8 mouse cellular contexts compared by ENCODE assay signal in genomic region chr2:121505942-121506882, GRCm38 (mm10). TPM values are rescaled to one million over a fixed set of nuclear protein-coding genes. Genes with fewer than 3 reads are reported as not detected.
DNase-seq lines count a peak whose midpoint lies in the region; ATAC-seq and TF ChIP-seq lines count a peak whose summit lies in the region.
"Not testable (repeated sequence)": the region's sequence is repeated elsewhere in the genome, so short reads cannot be mapped to it uniquely, and the experiment has no call there.

TSS of gene Mfap1a (minus strand) at chr2:121506665.
TSS of gene Wdr76 (plus strand) at chr2:121506723.

- ATAC-seq in forebrain, postnatal 0 days, result peak; percentile 98
- ATAC-seq in hematopoietic stem cell, adult 5-6 weeks (replicated peaks in 1 of 2; ENCODE audit: insufficient read depth in 1 of 2, low FRiP score in 2 of 2, low TSS enrichment in 1 of 2, low read depth in 1 of 2, poor library complexity in 2 of 2, severe bottlenecking in 2 of 2), result peak; percentile 95 to 96
- ATAC-seq in lung, embryonic 16.5 days (ENCODE audit: low read depth), result peak; percentile 96

- H3K9me3 ChIP-seq in MEL (replicated peaks; ENCODE audit: insufficient read depth, low read length); forebrain, postnatal 0 days (ENCODE audit: low read length); lung, embryonic 16.5 days (ENCODE audit: control insufficient read depth, low read length): not testable (repeated sequence)

- peak; percentile 97 for DNase-seq in MEL (ENCODE audit: low read depth, low spot score)
- peak; percentile 85 to 87 for DNase-seq in cerebellum, adult 2 months
- DNase-seq in forebrain, postnatal 0 days, result peak; percentile 89
- DNase-seq in layer of hippocampus, adult 9-10 months (ENCODE audit: low spot score), result peak; percentile 58
- peak; percentile 63 for DNase-seq in ovary, postnatal 10 days (ENCODE audit: low spot score)
- DNase-seq in thymus, postnatal 10 days (ENCODE audit: low spot score in 2 of 2), result peak; percentile 80 to 81

- H3K27ac ChIP-seq in MEL (ENCODE audit: control insufficient read depth, low read depth, low read length), result peak within 1 kb of the TSS; percentile 90
- not testable (repeated sequence) for H3K27ac ChIP-seq in cerebellum, adult 2 months (ENCODE audit: insufficient read depth, low read length)
- H3K27ac ChIP-seq in forebrain, postnatal 0 days (ENCODE audit: low read depth, low read length), result 0 out of 2 replicates have a peak within 1 kb of the TSS, but pooled peaks have one; percentile 40
- peak within 1 kb of the TSS; percentile 72 for H3K27ac ChIP-seq in lung, embryonic 16.5 days (ENCODE audit: low read length)

- H3K9ac ChIP-seq in MEL (ENCODE audit: control insufficient read depth, low read depth, low read length, poor library complexity, severe bottlenecking), result peak within 1 kb of the TSS; percentile 97
- peak within 1 kb of the TSS; percentile 62 for H3K9ac ChIP-seq in forebrain, postnatal 0 days
- H3K9ac ChIP-seq in lung, embryonic 16.5 days (ENCODE audit: low read length), result peak within 1 kb of the TSS; percentile 76

- not testable (repeated sequence) for TF ChIP-seq RAD21 in MEL (IDR thresholded peaks at IDR 0.05; ENCODE audit: low read depth, low read length)

- H3K27me3 ChIP-seq in MEL (ENCODE audit: control insufficient read depth in 1 of 2, insufficient read depth in 2 of 2, low read length in 2 of 2); cerebellum, adult 2 months (ENCODE audit: control insufficient read depth, insufficient read depth, low read length); forebrain, postnatal 0 days (ENCODE audit: insufficient read depth, low read length); lung, embryonic 16.5 days (ENCODE audit: control insufficient read depth, insufficient read depth, low read depth, low read length): not testable (repeated sequence)

- H3K36me3 ChIP-seq in MEL (ENCODE audit: control insufficient read depth in 1 of 2, insufficient read depth in 2 of 2, low read length in 2 of 2); forebrain, postnatal 0 days (ENCODE audit: insufficient read depth); lung, embryonic 16.5 days (ENCODE audit: control insufficient read depth, insufficient read depth, low read length): not testable (repeated sequence)

- H3K4me3 ChIP-seq in MEL (ENCODE audit: control insufficient read depth in 1 of 2, insufficient read depth in 1 of 2, low read depth in 2 of 2, low read length in 2 of 2), result peak within 1 kb of the TSS; percentile 59 to 93
- H3K4me3 ChIP-seq in cerebellum, adult 2 months (replicated peaks; ENCODE audit: insufficient read depth, low read depth, low read length), result peak within 1 kb of the TSS; percentile 77
- H3K4me3 ChIP-seq in forebrain, postnatal 0 days (ENCODE audit: low read depth, low read length), result peak within 1 kb of the TSS; percentile 51
- peak within 1 kb of the TSS; percentile 66 for H3K4me3 ChIP-seq in lung, embryonic 16.5 days (ENCODE audit: low read length)

- TF ChIP-seq EP300 in MEL (IDR thresholded peaks at IDR 0.05; ENCODE audit: low read depth in 1 of 2, low read length in 2 of 2), result not testable (repeated sequence)

- TF ChIP-seq POLR2A in MEL (IDR thresholded peaks at IDR 0.05; ENCODE audit: control insufficient read depth in 1 of 2, insufficient read depth in 1 of 2, low read depth in 1 of 2, low read length in 2 of 2, poor library complexity in 1 of 2), result peak; percentile 72 to 92
- peak; percentile 85 for TF ChIP-seq POLR2A in cerebellum, adult 2 months (IDR thresholded peaks at IDR 0.05; ENCODE audit: borderline replicate concordance, insufficient read depth, low read length)

- 4% methylated on average over 42 of the region's 42 CpGs for WGBS in cerebellum, adult 2 months
- WGBS in forebrain, postnatal 0 days, result 5% methylated on average over 38 of the region's 42 CpGs
- 4% methylated on average over 37 of the region's 42 CpGs for WGBS in lung, embryonic 16.5 days

- peak within 1 kb of the TSS; percentile 56 for H3K4me2 ChIP-seq in forebrain, postnatal 0 days (ENCODE audit: low read depth)
- H3K4me2 ChIP-seq in lung, embryonic 16.5 days (ENCODE audit: low read depth, low read length), result peak within 1 kb of the TSS; percentile 60

- not testable (repeated sequence) for H3K4me1 ChIP-seq in MEL (ENCODE audit: control insufficient read depth in 1 of 2, insufficient read depth in 2 of 2, low read length in 2 of 2); cerebellum, adult 2 months (ENCODE audit: control insufficient read depth, insufficient read depth, low read length); forebrain, postnatal 0 days (ENCODE audit: insufficient read depth); lung, embryonic 16.5 days (replicated peaks; ENCODE audit: control insufficient read depth, insufficient read depth, low read length)

- H3K79me2 ChIP-seq in MEL (ENCODE audit: control insufficient read depth, insufficient read depth, low read length, poor library complexity), result peaks cover 44% of the 10 kb centered on the region

- not testable (repeated sequence) for TF ChIP-seq CTCF in MEL (IDR thresholded peaks at IDR 0.05 in 2 of 3, conservative IDR thresholded peaks at IDR 0.05 in 1 of 3; ENCODE audit: control insufficient read depth in 1 of 3, insufficient read depth in 1 of 3, low read depth in 2 of 3, low read length in 3 of 3, poor library complexity in 1 of 3, severe bottlenecking in 1 of 3); cerebellum, adult 2 months (IDR thresholded peaks at IDR 0.05; ENCODE audit: borderline replicate concordance, insufficient read depth, low read depth, low read length)
- peak; percentile 53 for TF ChIP-seq CTCF in forebrain, postnatal 0 days (IDR thresholded peaks at IDR 0.05; ENCODE audit: low read depth)

TF ChIP-seq in MEL, 35 proteins besides CTCF, POLR2A, EP300 and RAD21:
- TF ChIP-seq MXI1 (IDR thresholded peaks at IDR 0.05; ENCODE audit: low read depth, low read length) (peak; percentile 78), E2F4 (IDR thresholded peaks at IDR 0.05; ENCODE audit: borderline replicate concordance, low read depth, low read length) (peak; percentile 100), TCF12 (IDR thresholded peaks at IDR 0.05; ENCODE audit: low read depth, low read length) (peak; percentile 76), TBP (IDR thresholded peaks at IDR 0.05; ENCODE audit: low read depth, low read length) (peak; percentile 97), POLR2AphosphoS2 (IDR thresholded peaks at IDR 0.05; ENCODE audit: low read length) (peak; percentile 83; the same call in 1 of the 2 replicates), HCFC1 (IDR thresholded peaks at IDR 0.05; ENCODE audit: low read depth, low read length) (peak; percentile 90), ELF1 (IDR thresholded peaks at IDR 0.05; ENCODE audit: low read depth, low read length) (peak; percentile 85), KAT2A (conservative IDR thresholded peaks at IDR 0.05; ENCODE audit: low read depth, low read length) (peak; percentile 61; the same call in 1 of the 2 replicates), NELFE (IDR thresholded peaks at IDR 0.05; ENCODE audit: low read depth, low read length) (peak; percentile 94), SIN3A (IDR thresholded peaks at IDR 0.05; ENCODE audit: low read length) (peak; percentile 96), ZMIZ1 (IDR thresholded peaks at IDR 0.05; ENCODE audit: low read depth, low read length) (0 out of 2 replicates have a peak, but pooled peaks have one; percentile 61), ETS1 (IDR thresholded peaks at IDR 0.05; ENCODE audit: low read depth, low read length) (peak; percentile 28; the same call in 1 of the 2 replicates), NRF1 (IDR thresholded peaks at IDR 0.05; ENCODE audit: insufficient read depth, low read depth, low read length, poor library complexity, severe bottlenecking) (peak; percentile 62)

RNA-seq across cellular contexts. Expression of gene Mfap1a, which starts in this region (rescaled TPM):
- 23.5 and 23.8 TPM in 2 replicates for total RNA-seq in MEL (2012; rRNA removed)
- polyA plus RNA-seq in MEL (2012; ENCODE audit: insufficient read depth in 1 of 2, insufficient read length in 2 of 2, low read depth in 1 of 2, low replicate concordance in 2 of 2, missing spikeins in 1 of 2), result 10 to 100 TPM in 1 of 2 experiments, not detected in 1; 29.3 TPM
- polyA plus RNA-seq in cerebellum, adult 2 months (2012; rRNA removed), result 19.5 and 19.7 TPM in 2 replicates
- 16.1 and 25.7 TPM in 2 replicates for total RNA-seq in forebrain, postnatal 0 days (2014; rRNA removed)
- 12.8 and 20.4 TPM in 2 replicates for polyA plus RNA-seq in forebrain, postnatal 0 days (2015; fragmentation: Nextera tagmentation; extraction: Ambion mirVana)
- total RNA-seq in hematopoietic stem cell, adult 5-6 weeks (2017), result 45.4 and 50.7 TPM in 2 replicates
- 29.4 and 30.6 TPM in 2 replicates for polyA plus RNA-seq in lung, embryonic 16.5 days (2015; fragmentation: Nextera tagmentation; extraction: Ambion mirVana)

RNA-seq across cellular contexts. Expression of gene Wdr76, which starts in this region (rescaled TPM):
- total RNA-seq in MEL (2012; rRNA removed), result 23.2 and 23.5 TPM in 2 replicates
- polyA plus RNA-seq in MEL (2012; ENCODE audit: insufficient read depth in 1 of 2, insufficient read length in 2 of 2, low read depth in 1 of 2, low replicate concordance in 2 of 2, missing spikeins in 1 of 2), result 10 to 100 TPM in 1 of 2 experiments, not detected in 1; 21.8 TPM
- polyA plus RNA-seq in cerebellum, adult 2 months (2012; rRNA removed), result 4.3 and 4.9 TPM in 2 replicates
- total RNA-seq in forebrain, postnatal 0 days (2014; rRNA removed), result 4.7 and 5.1 TPM in 2 replicates
- 0.88 and 1.5 TPM in 2 replicates for polyA plus RNA-seq in forebrain, postnatal 0 days (2015; fragmentation: Nextera tagmentation; extraction: Ambion mirVana)
- 29.1 and 36.3 TPM in 2 replicates for total RNA-seq in hematopoietic stem cell, adult 5-6 weeks (2017)
- 9.1 and 9.8 TPM in 2 replicates for polyA plus RNA-seq in lung, embryonic 16.5 days (2015; fragmentation: Nextera tagmentation; extraction: Ambion mirVana)
